Mouse (Mus musculus) liver, embryonic 13.5 days (tissue): ENCODE results near the gene Ang2. TPM values are rescaled to one million over a fixed set of nuclear protein-coding genes. Genes with fewer than 3 reads are reported as not detected.

ENCODE experiments used
- ATAC-seq: fragments of 200-750 bp; cut with Nextera tagmentation; 2 replicates; pipeline ENCODE4 v1.8.0; 2017; ENCODE audit warnings: low read depth, mild to moderate bottlenecking, moderate number of reproducible peaks, moderate library complexity
- DNase-seq: peaks from one replicate; pipeline ENCODE4 v3.0.0; 2022
- H3K27ac ChIP-seq: fragments of 300-500 bp; sonication (generic); 2 replicates; pipeline ENCODE4 v1.5.1; 2015; ENCODE audit warnings: moderate library complexity, mild to moderate bottlenecking, inconsistent platforms
- H3K27me3 ChIP-seq: fragments of 300-500 bp; sonication (generic); 2 replicates; pipeline ENCODE4 v1.6.1; 2015; ENCODE audit warnings: mild to moderate bottlenecking, inconsistent platforms
- H3K36me3 ChIP-seq: fragments of 300-500 bp; sonication (generic); 2 replicates; pipeline ENCODE4 v1.6.1; 2015; ENCODE audit warnings: mild to moderate bottlenecking, inconsistent platforms
- H3K4me1 ChIP-seq: fragments of 300-500 bp; sonication (generic); replicated peaks from 2 replicates; pipeline ENCODE4 v1.6.1; 2015; ENCODE audit warnings: inconsistent platforms
- H3K4me2 ChIP-seq: fragments of 300-500 bp; sonication (generic); 2 replicates; pipeline ENCODE4 v1.6.1; 2015; ENCODE audit warnings: inconsistent platforms, mild to moderate bottlenecking, moderate library complexity
- H3K4me3 ChIP-seq: fragments of 300-500 bp; sonication (generic); replicated peaks from 2 replicates; pipeline ENCODE4 v1.5.1; 2015; ENCODE audit warnings: mild to moderate bottlenecking, inconsistent platforms
- H3K9ac ChIP-seq: fragments of 300-500 bp; sonication (generic); 2 replicates; pipeline ENCODE4 v1.6.1; 2015; ENCODE audit warnings: mild to moderate bottlenecking, inconsistent platforms
- H3K9me3 ChIP-seq: fragments of 300-500 bp; sonication (generic); replicated peaks from 2 replicates; pipeline ENCODE4 v1.6.1; 2016; ENCODE audit warnings: inconsistent platforms
- WGBS: fragments of 180-500 bp; shearing (Covaris S2); methylation state at CpG from one replicate; pipeline ENCODE4 v1.1.7; 2015; ENCODE audit not compliant: insufficient replicate concordance; 5-methylcytosine and 5-hydroxymethylcytosine counted together
- polyA plus RNA-seq: library from polyadenylated mRNA; unstranded; fragments of >200 nt; fragmentation: Nextera tagmentation; extraction: Ambion mirVana; gene quantifications from 2 replicates; pipeline ENCODE4 v1.2.1, GENCODE M21; 2015

Gene Ang2
- polyA plus RNA-seq, 1 experiment from 2014 or later, result not detected

GRCm38 (mm10) chr14:51149164-51149563, 49.8 kb downstream of the Ang2 start:
- H3K4me3 ChIP-seq, result no peak overlapping the region
- peak overlapping the region; percentile 52; the same call in 1 of the 2 replicates for H3K9ac ChIP-seq
- peak; percentile 35 for DNase-seq
- no peaks in the 10 kb centered on the region for H3K9me3 ChIP-seq
- peak; percentile 77 for ATAC-seq
- WGBS, result 36% methylated on average over 5 of the region's 5 CpGs
- H3K27me3 ChIP-seq, result no peaks in the 10 kb centered on the region
- peak overlapping the region; percentile 33 for H3K4me2 ChIP-seq
- H3K4me1 ChIP-seq, result peaks cover 97% of the 10 kb centered on the region
- H3K36me3 ChIP-seq, result no peaks in the 10 kb centered on the region
- peak overlapping the region; percentile 82 for H3K27ac ChIP-seq

GRCm38 (mm10) chr14:51148006-51148405, 50.9 kb downstream of the Ang2 start:
- DNase-seq (no peak), ATAC-seq (no peak)
- H3K4me1 ChIP-seq, result peaks cover 97% of the 10 kb centered on the region

GRCm38 (mm10) chr14:51146685-51147084, 52.3 kb downstream of the Ang2 start, which contains the start of gene Rnase1:
TSS of gene Rnase1 (minus strand) at chr14:51146785.
- Histone ChIP-seq H3K9me3 (no peaks in the 10 kb centered on the region), H3K9ac (peak within 1 kb of the TSS; percentile 33), H3K27me3 (no peaks in the 10 kb centered on the region), H3K4me2 (no peak within 1 kb of the TSS), H3K4me1 (peaks cover 96% of the 10 kb centered on the region), H3K27ac (peak within 1 kb of the TSS; percentile 93), H3K4me3 (no peak within 1 kb of the TSS), H3K36me3 (no peaks in the 10 kb centered on the region)
- no peak for DNase-seq
- 47% methylated on average over 2 of the region's 2 CpGs for WGBS
- no peak for ATAC-seq

More at GRCm38 (mm10) chr14:51148006-51148405, 50.9 kb downstream of the Ang2 start:
- Histone ChIP-seq H3K4me3 (no peak overlapping the region), H3K9ac (0 out of 2 replicates have a peak overlapping the region, but pooled peaks have one; percentile 4), H3K27me3 (no peaks in the 10 kb centered on the region), H3K4me2 (no peak overlapping the region), H3K27ac (peak overlapping the region; percentile 82), H3K36me3 (no peaks in the 10 kb centered on the region), H3K9me3 (no peaks in the 10 kb centered on the region)
- 76% methylated on average over 3 of the region's 3 CpGs for WGBS

- peaks cover 96% of the 10 kb centered on the region for H3K4me1 ChIP-seq
- no peaks in the 10 kb centered on the region for H3K9me3 ChIP-seq
- H3K9ac ChIP-seq, result no peak overlapping the region
- H3K27ac ChIP-seq, result peak overlapping the region; percentile 93
- 81% methylated on average over 6 of the region's 6 CpGs for WGBS
- no peak for DNase-seq
- no peak overlapping the region for H3K4me3 ChIP-seq
- no peaks in the 10 kb centered on the region for H3K36me3 ChIP-seq
- H3K4me2 ChIP-seq, result no peak overlapping the region
- ATAC-seq, result no peak
- no peaks in the 10 kb centered on the region for H3K27me3 ChIP-seq
Observed at GRCm38 (mm10) chr14:51145521-51145920, 53.4 kb downstream of the Ang2 start.

Other genes with a start within 250 kb of the Ang2 start
- 7.6 and 8.5 TPM in 2 replicates for gene Pnp2, start 243.2 kb downstream of the Ang2 start, polyA plus RNA-seq
- not detected in 2 replicates for gene Rnase10, start 191.4 kb downstream of the Ang2 start, polyA plus RNA-seq
- gene Rnase9, start 157.3 kb downstream of the Ang2 start, polyA plus RNA-seq, result not detected in 2 replicates
- gene Rnase11, start 149.0 kb downstream of the Ang2 start, polyA plus RNA-seq, result not detected in 2 replicates
- gene Rnase12, start 141.5 kb downstream of the Ang2 start, polyA plus RNA-seq, result 1.6 and 1.8 TPM in 2 replicates
- gene Olfr750, start 124.7 kb downstream of the Ang2 start, polyA plus RNA-seq, result not detected in 2 replicates
- gene Rnase4, start 108.1 kb downstream of the Ang2 start, polyA plus RNA-seq, result 14.1 and 15.7 TPM in 2 replicates
- 3.7 and 4.6 TPM in 2 replicates for gene Ang, start 108.0 kb downstream of the Ang2 start, polyA plus RNA-seq
- gene Eddm3b, start 84.7 kb downstream of the Ang2 start, polyA plus RNA-seq, result not detected in 2 replicates
- 2.6 and 2.7 TPM in 2 replicates for gene Rnase6, start 75.2 kb downstream of the Ang2 start, polyA plus RNA-seq
- 0.12 TPM in 1 of 2 replicates, not detected in the other for gene Rnase1, start 52.4 kb downstream of the Ang2 start, polyA plus RNA-seq
- gene Rnase2b, start 36.9 kb downstream of the Ang2 start, polyA plus RNA-seq, result not detected in 2 replicates
- not detected in 2 replicates for gene Ear14, start 4.2 kb upstream of the Ang2 start, polyA plus RNA-seq
- not detected in 2 replicates for gene Rnase2a, start 57.0 kb upstream of the Ang2 start, polyA plus RNA-seq
- gene Gm7247, start 162.6 kb upstream of the Ang2 start, polyA plus RNA-seq, result not detected in 2 replicates
- not detected in 2 replicates for gene Vmn2r88, start 211.7 kb upstream of the Ang2 start, polyA plus RNA-seq